Mouse (Mus musculus) intestine, postnatal 0 days (tissue): ENCODE measurements around the gene B3galnt2. TPM values are rescaled to one million over a fixed set of nuclear protein-coding genes. Genes with fewer than 3 reads are reported as not detected.
A peak's percentile ranks its signal among the peaks of the same experiment; 100 is the strongest.

ENCODE experiments used
- ATAC-seq: fragments of 200-750 bp; cut with Nextera tagmentation; 2 replicates; pipeline ENCODE4 v1.8.0; 2017; ENCODE audit warnings: mild to moderate bottlenecking, moderate TSS enrichment, moderate library complexity
- H3K27ac ChIP-seq: fragments of 300-500 bp; sonication (generic); 2 replicates; pipeline ENCODE4 v1.5.1; 2014; ENCODE audit warnings: mild to moderate bottlenecking, low read depth, low read length, moderate library complexity
- H3K27me3 ChIP-seq: fragments of 300-500 bp; sonication (generic); replicated peaks from 2 replicates; pipeline ENCODE4 v1.6.1; 2014; ENCODE audit warnings: low read length, mixed read lengths; ENCODE audit not compliant: control insufficient read depth, insufficient read depth
- H3K36me3 ChIP-seq: fragments of 300-500 bp; sonication (generic); 2 replicates; pipeline ENCODE4 v1.6.1; 2014; ENCODE audit warnings: mild to moderate bottlenecking, moderate library complexity; ENCODE audit not compliant: control insufficient read depth, insufficient read depth
- H3K4me1 ChIP-seq: fragments of 300-500 bp; sonication (generic); replicated peaks from 2 replicates; pipeline ENCODE4 v1.6.1; 2014; ENCODE audit warnings: antibody characterized with exemption, low read length, mixed read lengths; ENCODE audit not compliant: control insufficient read depth, insufficient read depth
- H3K4me2 ChIP-seq: fragments of 300-500 bp; sonication (generic); replicated peaks from 2 replicates; pipeline ENCODE4 v1.6.1; 2014; ENCODE audit warnings: low read depth, mild to moderate bottlenecking, moderate library complexity
- H3K4me3 ChIP-seq: fragments of 300-500 bp; sonication (generic); 2 replicates; pipeline ENCODE4 v1.5.1; 2014; ENCODE audit warnings: low read depth, low read length
- H3K9ac ChIP-seq: fragments of 300-500 bp; sonication (generic); 2 replicates; pipeline ENCODE4 v1.6.1; 2014; ENCODE audit warnings: mild to moderate bottlenecking, low read depth, low read length
- H3K9me3 ChIP-seq: fragments of 300-500 bp; sonication (generic); 2 replicates; pipeline ENCODE4 v1.6.1; 2016; ENCODE audit warnings: mixed run types; ENCODE audit not compliant: control insufficient read depth
- CTCF ChIP-seq: sonication (generic); IDR thresholded peaks from 2 replicates; pipeline ENCODE4 v1.5.1; 2016; ENCODE audit warnings: low read depth, mild to moderate bottlenecking, control low read depth, antibody characterized with exemption, moderate library complexity
- WGBS: fragments of 180-500 bp; shearing (Covaris S2); extraction: QIAGEN DNeasy Blood & Tissue Kit; methylation state at CpG from one replicate; pipeline ENCODE4 v1.1.7; 2014; 5-methylcytosine and 5-hydroxymethylcytosine counted together
- polyA plus RNA-seq: library from polyadenylated mRNA; unstranded; fragments of >200 nt; fragmentation: Nextera tagmentation; extraction: Ambion mirVana; gene quantifications from 2 replicates; pipeline ENCODE4 v1.2.1, GENCODE M21; 2015

B3galnt2 gene
- polyA plus RNA-seq, 1 experiment from 2014 or later: 10.5 TPM

- Histone ChIP-seq H3K36me3 (peaks cover 60% of the 10 kb centered on the region), H3K9me3 (no peaks in the 10 kb centered on the region), H3K9ac (no peak overlapping the region), H3K4me1 (no peaks in the 10 kb centered on the region), H3K4me3 (no peak overlapping the region), H3K27me3 (no peaks in the 10 kb centered on the region), H3K4me2 (no peak overlapping the region), H3K27ac (no peak overlapping the region)
- ATAC-seq: no peak
- WGBS: 51% methylated on average over 5 of the region's 5 CpGs
- no peak for TF ChIP-seq CTCF
Measured at GRCm38 (mm10) chr13:13997476-13997875, 43.2 kb downstream of the B3galnt2 start.

DNA sequence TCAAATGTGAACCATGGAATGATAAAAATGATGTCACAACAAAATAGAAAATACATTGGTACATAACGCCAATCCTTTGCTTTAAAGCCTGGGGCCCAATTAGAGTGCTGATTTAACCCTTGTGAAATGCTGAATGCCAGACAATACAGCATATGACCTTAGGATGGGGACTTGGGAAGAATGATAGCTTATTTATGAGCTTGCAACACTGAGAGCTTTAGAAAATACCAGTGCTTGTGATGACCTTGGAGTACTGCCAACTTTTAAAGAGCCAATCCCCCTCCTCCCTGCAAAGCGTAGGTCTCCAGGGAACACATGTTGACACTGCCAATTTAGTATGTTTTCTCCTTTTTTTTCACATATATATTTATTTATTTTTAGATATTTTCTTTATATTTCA lies 48.4 kb downstream of the B3galnt2 start:
- Histone ChIP-seq H3K9ac (no peak overlapping the region), H3K4me2 (no peak overlapping the region), H3K4me1 (no peaks in the 10 kb centered on the region), H3K4me3 (no peak overlapping the region), H3K27ac (no peak overlapping the region), H3K9me3 (no peaks in the 10 kb centered on the region), H3K27me3 (no peaks in the 10 kb centered on the region), H3K36me3 (peaks cover 54% of the 10 kb centered on the region)
- WGBS: 65% methylated on average over 2 of the region's 2 CpGs
- no peak for TF ChIP-seq CTCF
- ATAC-seq: no peak

GRCm38 (mm10) chr13:14004086-14004485 lies 49.8 kb downstream of the B3galnt2 start:
- Histone ChIP-seq H3K9me3 (no peaks in the 10 kb centered on the region), H3K4me1 (no peaks in the 10 kb centered on the region), H3K4me2 (no peak overlapping the region), H3K9ac (no peak overlapping the region), H3K36me3 (peaks cover 51% of the 10 kb centered on the region), H3K27me3 (no peaks in the 10 kb centered on the region), H3K4me3 (no peak overlapping the region), H3K27ac (no peak overlapping the region)
- 84% methylated on average over 4 of the region's 4 CpGs for WGBS
- no peak for ATAC-seq
- TF ChIP-seq CTCF: peak; percentile 60

DNA sequence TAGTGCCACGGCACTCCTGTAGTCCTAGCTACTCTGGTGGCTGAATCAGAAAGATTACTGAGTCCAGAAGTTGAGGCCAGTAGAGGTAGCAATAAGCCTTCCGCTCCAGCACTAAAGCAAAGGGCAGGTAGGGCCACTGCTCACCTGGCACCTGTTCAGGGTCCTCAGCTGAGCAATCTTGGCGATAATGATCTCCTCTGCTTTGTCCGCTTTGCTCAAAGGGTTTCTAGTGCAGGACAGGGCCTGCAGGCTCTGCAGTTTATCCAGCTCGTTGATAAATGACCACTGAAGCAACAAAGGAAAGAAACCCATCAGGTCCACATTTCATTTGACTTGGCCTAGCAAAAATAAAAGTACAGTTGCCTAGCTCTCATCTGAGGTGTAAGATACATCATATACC lies 50.7 kb downstream of the B3galnt2 start:
- no peak overlapping the region for H3K4me3 ChIP-seq
- H3K27ac ChIP-seq: no peak overlapping the region
- H3K4me1 ChIP-seq: no peaks in the 10 kb centered on the region
- H3K9ac ChIP-seq: no peak overlapping the region
- ATAC-seq: no peak
- 88% methylated on average over 5 of the region's 5 CpGs for WGBS
- TF ChIP-seq CTCF: no peak
- peaks cover 46% of the 10 kb centered on the region for H3K36me3 ChIP-seq
- no peaks in the 10 kb centered on the region for H3K27me3 ChIP-seq
- H3K9me3 ChIP-seq: no peaks in the 10 kb centered on the region
- H3K4me2 ChIP-seq: no peak overlapping the region

- Histone ChIP-seq H3K4me1 (no peaks in the 10 kb centered on the region), H3K4me2 (no peak overlapping the region), H3K9ac (no peak overlapping the region), H3K9me3 (no peaks in the 10 kb centered on the region), H3K4me3 (no peak overlapping the region), H3K27me3 (no peaks in the 10 kb centered on the region), H3K36me3 (peaks cover 46% of the 10 kb centered on the region), H3K27ac (no peak overlapping the region)
- WGBS: 71% methylated on average over 2 of the region's 2 CpGs
- no peak for ATAC-seq
- no peak for TF ChIP-seq CTCF
Measured at GRCm38 (mm10) chr13:14006056-14006455, 51.8 kb downstream of the B3galnt2 start.

DNA sequence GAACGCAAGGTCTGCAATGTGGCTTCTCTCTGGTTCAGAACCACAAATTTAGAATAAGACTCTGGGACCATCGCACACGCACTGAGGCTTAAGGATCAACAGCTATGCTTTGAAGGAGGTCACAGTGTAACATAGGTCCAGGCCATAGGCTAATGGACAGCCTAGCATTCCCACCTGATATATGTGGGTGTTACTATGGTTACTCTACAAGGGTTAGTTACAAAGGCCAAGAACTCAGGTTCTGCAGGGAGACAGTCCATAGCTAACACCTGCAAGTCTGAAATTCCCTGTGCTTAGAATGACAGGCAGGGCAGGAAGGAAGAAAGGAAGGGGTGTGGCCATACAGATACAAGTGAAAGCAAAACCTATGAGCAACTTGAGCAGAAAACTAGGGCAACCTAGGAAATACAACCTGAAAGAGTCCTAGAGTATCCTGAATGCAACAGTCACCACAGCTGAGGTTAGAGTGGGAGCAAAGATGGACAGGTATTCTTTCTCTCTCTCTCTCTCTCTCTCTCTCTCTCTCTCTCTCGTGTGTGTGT lies 57.3 kb downstream of the B3galnt2 start:
- Histone ChIP-seq H3K36me3 (peaks cover 21% of the 10 kb centered on the region), H3K4me3 (no peak overlapping the region), H3K9ac (no peak overlapping the region), H3K27me3 (no peaks in the 10 kb centered on the region), H3K9me3 (no peaks in the 10 kb centered on the region), H3K27ac (no peak overlapping the region), H3K4me1 (no peaks in the 10 kb centered on the region), H3K4me2 (no peak overlapping the region)
- no peak for TF ChIP-seq CTCF
- peak; percentile 58 for ATAC-seq
- WGBS: 92% methylated on average over 4 of the region's 4 CpGs

GRCm38 (mm10) chr13:14014001-14014400 lies 59.7 kb downstream of the B3galnt2 start:
- H3K36me3 ChIP-seq: peaks cover 36% of the 10 kb centered on the region

More at GRCm38 (mm10) chr13:14014001-14014400, 59.7 kb downstream of the B3galnt2 start:
- H3K9ac ChIP-seq: no peak overlapping the region
- H3K4me2 ChIP-seq: no peak overlapping the region
- no peak for TF ChIP-seq CTCF
- no peaks in the 10 kb centered on the region for H3K27me3 ChIP-seq
- no peak overlapping the region for H3K27ac ChIP-seq
- no peaks in the 10 kb centered on the region for H3K4me1 ChIP-seq
- H3K9me3 ChIP-seq: no peaks in the 10 kb centered on the region
- no peak overlapping the region for H3K4me3 ChIP-seq
- no peak for ATAC-seq
- 92% methylated on average over 2 of the region's 2 CpGs for WGBS
